Mouse (Mus musculus) kidney, embryonic 14.5 days (tissue): Measurements from ENCODE around the gene A830031A19Rik. TPM values are rescaled to one million over a fixed set of nuclear protein-coding genes. Genes with fewer than 3 reads are reported as not detected.

ENCODE experiments used
- ATAC-seq: fragments of 200-750 bp; cut with Nextera tagmentation; 2 replicates; pipeline ENCODE4 v1.8.0; 2017; ENCODE audit warnings: moderate number of reproducible peaks, mild to moderate bottlenecking, moderate TSS enrichment, moderate library complexity; ENCODE audit not compliant: low FRiP score, low TSS enrichment
- H3K27ac ChIP-seq: fragments of 300-500 bp; sonication (generic); 2 replicates; pipeline ENCODE4 v1.5.1; 2014; ENCODE audit warnings: low read depth, mild to moderate bottlenecking, low read length, moderate library complexity, mixed read lengths
- H3K27me3 ChIP-seq: fragments of 300-500 bp; sonication (generic); 2 replicates; pipeline ENCODE4 v1.6.1; 2014; ENCODE audit warnings: mild to moderate bottlenecking, low read length; ENCODE audit not compliant: control insufficient read depth, insufficient read depth
- H3K36me3 ChIP-seq: fragments of 300-500 bp; sonication (generic); 2 replicates; pipeline ENCODE4 v1.6.1; 2014; ENCODE audit warnings: low read length, mixed read lengths; ENCODE audit not compliant: control insufficient read depth, insufficient read depth
- H3K4me1 ChIP-seq: fragments of 300-500 bp; sonication (generic); 2 replicates; pipeline ENCODE4 v1.6.1; 2014; ENCODE audit warnings: low read length, mixed read lengths; ENCODE audit not compliant: control insufficient read depth, insufficient read depth
- H3K4me2 ChIP-seq: fragments of 300-500 bp; sonication (generic); replicated peaks from 2 replicates; pipeline ENCODE4 v1.6.1; 2014; ENCODE audit warnings: low read depth, mild to moderate bottlenecking, low read length
- H3K4me3 ChIP-seq: fragments of 300-500 bp; sonication (generic); 2 replicates; pipeline ENCODE4 v1.5.1; 2014; ENCODE audit warnings: mild to moderate bottlenecking, low read length
- H3K9ac ChIP-seq: fragments of 300-500 bp; sonication (generic); 2 replicates; pipeline ENCODE4 v1.6.1; 2014; ENCODE audit warnings: low read depth, mild to moderate bottlenecking, low read length, moderate library complexity
- H3K9me3 ChIP-seq: fragments of 300-500 bp; sonication (generic); 2 replicates; pipeline ENCODE4 v1.6.1; 2016; ENCODE audit warnings: low read length; ENCODE audit not compliant: control insufficient read depth
- WGBS: fragments of 180-500 bp; shearing (Covaris S2); extraction: QIAGEN DNeasy Blood & Tissue Kit; methylation state at CpG from one replicate; pipeline ENCODE4 v1.1.7; 2014; 5-methylcytosine and 5-hydroxymethylcytosine counted together
- polyA plus RNA-seq: library from polyadenylated mRNA; unstranded; fragments of >200 nt; fragmentation: Nextera tagmentation; extraction: Ambion mirVana; gene quantifications from 2 replicates; pipeline ENCODE4 v1.2.1, GENCODE M21; 2014

Gene A830031A19Rik
- polyA plus RNA-seq, 1 experiment from 2014 or later = not detected

- 97% methylated on average over 3 of the region's 3 CpGs for WGBS
These were observed 34.5 kb upstream of the A830031A19Rik start for GRCm38 (mm10) chr11:24109388-24109787.

GRCm38 (mm10) chr11:24108974-24109373 is 34.1 kb upstream of the A830031A19Rik start:
- ATAC-seq = no peak
- Histone ChIP-seq H3K4me2 (no peak overlapping the region), H3K9ac (no peak overlapping the region), H3K9me3 (no peaks in the 10 kb centered on the region), H3K36me3 (no peaks in the 10 kb centered on the region), H3K4me3 (no peak overlapping the region), H3K27me3 (no peaks in the 10 kb centered on the region), H3K27ac (no peak overlapping the region), H3K4me1 (no peaks in the 10 kb centered on the region)
- WGBS = 80% methylated on average over 3 of the region's 3 CpGs

More at GRCm38 (mm10) chr11:24109388-24109787, 34.5 kb upstream of the A830031A19Rik start:
- ATAC-seq = no peak
- no peaks in the 10 kb centered on the region for H3K9me3 ChIP-seq
- no peak overlapping the region for H3K9ac ChIP-seq
- no peak overlapping the region for H3K4me2 ChIP-seq
- H3K27me3 ChIP-seq = no peaks in the 10 kb centered on the region
- no peaks in the 10 kb centered on the region for H3K4me1 ChIP-seq
- H3K27ac ChIP-seq = no peak overlapping the region
- no peaks in the 10 kb centered on the region for H3K36me3 ChIP-seq
- H3K4me3 ChIP-seq = no peak overlapping the region

- WGBS = 88% methylated on average over 5 of the region's 5 CpGs
- H3K27ac ChIP-seq = no peak overlapping the region
- H3K4me3 ChIP-seq = no peak overlapping the region
- H3K9ac ChIP-seq = no peak overlapping the region
- no peaks in the 10 kb centered on the region for H3K4me1 ChIP-seq
- H3K9me3 ChIP-seq = no peaks in the 10 kb centered on the region
- no peak overlapping the region for H3K4me2 ChIP-seq
- ATAC-seq = no peak
- peaks cover 2% of the 10 kb centered on the region; the same call in 1 of the 2 replicates for H3K27me3 ChIP-seq
- H3K36me3 ChIP-seq = no peaks in the 10 kb centered on the region
These were observed 32.6 kb upstream of the A830031A19Rik start for GRCm38 (mm10) chr11:24107414-24107813.

- no peaks in the 10 kb centered on the region for H3K36me3 ChIP-seq
- WGBS = 84% methylated on average over 6 of the region's 6 CpGs
These were observed 28.4 kb upstream of the A830031A19Rik start for GRCm38 (mm10) chr11:24103128-24103742.

GRCm38 (mm10) chr11:24102372-24102771 is 27.5 kb upstream of the A830031A19Rik start:
- Histone ChIP-seq H3K4me1 (0 out of 2 replicates have a peak, but pooled peaks cover 3% of the 10 kb centered on the region), H3K4me2 (no peak overlapping the region), H3K4me3 (no peak overlapping the region), H3K27me3 (peaks cover 4% of the 10 kb centered on the region; the same call in 1 of the 2 replicates), H3K27ac (no peak overlapping the region), H3K9ac (no peak overlapping the region), H3K9me3 (no peaks in the 10 kb centered on the region), H3K36me3 (no peaks in the 10 kb centered on the region)
- no peak for ATAC-seq
- WGBS = 58% methylated on average over 2 of the region's 2 CpGs

More at GRCm38 (mm10) chr11:24103128-24103742, 28.4 kb upstream of the A830031A19Rik start:
- no peak overlapping the region for H3K4me3 ChIP-seq
- H3K27me3 ChIP-seq = peaks cover 4% of the 10 kb centered on the region; the same call in 1 of the 2 replicates
- H3K4me1 ChIP-seq = 0 out of 2 replicates have a peak, but pooled peaks cover 3% of the 10 kb centered on the region
- no peak overlapping the region for H3K27ac ChIP-seq
- H3K9ac ChIP-seq = no peak overlapping the region
- no peak overlapping the region for H3K4me2 ChIP-seq
- H3K9me3 ChIP-seq = no peaks in the 10 kb centered on the region
- ATAC-seq = no peak

- no peak overlapping the region for H3K9ac ChIP-seq
- no peak overlapping the region for H3K4me2 ChIP-seq
- no peak for ATAC-seq
- no peak overlapping the region for H3K4me3 ChIP-seq
- 0 out of 2 replicates have a peak, but pooled peaks cover 3% of the 10 kb centered on the region for H3K4me1 ChIP-seq
- 87% methylated on average over 3 of the region's 3 CpGs for WGBS
- H3K36me3 ChIP-seq = no peaks in the 10 kb centered on the region
- peaks cover 8% of the 10 kb centered on the region for H3K27me3 ChIP-seq
- H3K27ac ChIP-seq = no peak overlapping the region
- H3K9me3 ChIP-seq = no peaks in the 10 kb centered on the region
These were observed 26.8 kb upstream of the A830031A19Rik start for GRCm38 (mm10) chr11:24101625-24102024.

GRCm38 (mm10) chr11:24100449-24101070 is 25.7 kb upstream of the A830031A19Rik start:
- Histone ChIP-seq H3K27ac (no peak overlapping the region), H3K9me3 (no peaks in the 10 kb centered on the region), H3K4me1 (0 out of 2 replicates have a peak, but pooled peaks cover 3% of the 10 kb centered on the region), H3K4me3 (no peak overlapping the region), H3K9ac (no peak overlapping the region), H3K4me2 (no peak overlapping the region), H3K27me3 (peaks cover 15% of the 10 kb centered on the region), H3K36me3 (no peaks in the 10 kb centered on the region)
- peak; percentile 32; the same call in 1 of the 2 replicates for ATAC-seq
- WGBS = 74% methylated on average over 4 of the region's 4 CpGs

GRCm38 (mm10) chr11:24099886-24100293 is 25.0 kb upstream of the A830031A19Rik start:
- WGBS = 27% methylated on average over 7 of the region's 7 CpGs
- no peaks in the 10 kb centered on the region for H3K9me3 ChIP-seq
- peak; percentile 85; the same call in 1 of the 2 replicates for ATAC-seq

GRCm38 (mm10) chr11:24099215-24099614 is 24.4 kb upstream of the A830031A19Rik start:
- no peaks in the 10 kb centered on the region for H3K36me3 ChIP-seq
- H3K4me3 ChIP-seq = no peak overlapping the region
- H3K4me1 ChIP-seq = 0 out of 2 replicates have a peak, but pooled peaks cover 6% of the 10 kb centered on the region
- no peak overlapping the region for H3K9ac ChIP-seq
- 68% methylated on average over 10 of the region's 10 CpGs for WGBS
- no peak for ATAC-seq
- no peak overlapping the region for H3K27ac ChIP-seq
- H3K27me3 ChIP-seq = peaks cover 27% of the 10 kb centered on the region
- no peak overlapping the region for H3K4me2 ChIP-seq
- no peaks in the 10 kb centered on the region for H3K9me3 ChIP-seq

More at GRCm38 (mm10) chr11:24099886-24100293, 25.0 kb upstream of the A830031A19Rik start:
- no peak overlapping the region for H3K27ac ChIP-seq
- no peaks in the 10 kb centered on the region for H3K36me3 ChIP-seq
- H3K27me3 ChIP-seq = peaks cover 21% of the 10 kb centered on the region
- no peak overlapping the region for H3K9ac ChIP-seq
- H3K4me1 ChIP-seq = 0 out of 2 replicates have a peak, but pooled peaks cover 6% of the 10 kb centered on the region
- no peak overlapping the region for H3K4me2 ChIP-seq
- no peak overlapping the region for H3K4me3 ChIP-seq
